Mouse (Mus musculus): Measurements from ENCODE around the gene Olfr374. TPM values are rescaled to one million over a fixed set of nuclear protein-coding genes. Genes with fewer than 3 reads are reported as not detected.
"Not testable (repeated sequence)": the region's sequence is repeated elsewhere in the genome, so short reads cannot be mapped to it uniquely, and the experiment has no call there.

Olfr374 gene
- polyA plus RNA-seq, 1 experiment, result not detected

- no peak overlapping the region for H3K4me3 ChIP-seq (ENCODE audit: control insufficient read depth, low read depth, low read length)
- no peak overlapping the region for H3K27ac ChIP-seq (ENCODE audit: control insufficient read depth, insufficient read depth, low read depth, low read length)
- no peaks in the 10 kb centered on the region for H3K36me3 ChIP-seq (ENCODE audit: control insufficient read depth, insufficient read depth, low read length)
- H3K27me3 ChIP-seq (ENCODE audit: control insufficient read depth, insufficient read depth, low read length), result no peaks in the 10 kb centered on the region
- TF ChIP-seq POLR2A (IDR thresholded peaks at IDR 0.05; ENCODE audit: control insufficient read depth, low read depth, low read length), result no peak
- TF ChIP-seq CTCF (IDR thresholded peaks at IDR 0.05; ENCODE audit: control insufficient read depth, insufficient read depth, insufficient replicate concordance, low read depth, low read length), result peak; percentile 56; the same call in 1 of the 2 replicates
- H3K4me1 ChIP-seq (ENCODE audit: control insufficient read depth, insufficient read depth, low read length), result no peaks in the 10 kb centered on the region
These were observed 1.7 kb upstream of the Olfr374 start for GRCm38 (mm10) chr8:72105165-72105564.

- Histone ChIP-seq H3K4me3 (ENCODE audit: control insufficient read depth, low read depth, low read length) (no peak overlapping the region), H3K36me3 (ENCODE audit: control insufficient read depth, insufficient read depth, low read length) (no peaks in the 10 kb centered on the region), H3K4me1 (ENCODE audit: control insufficient read depth, insufficient read depth, low read length) (no peaks in the 10 kb centered on the region), H3K27ac (ENCODE audit: control insufficient read depth, insufficient read depth, low read depth, low read length) (no peak overlapping the region), H3K27me3 (ENCODE audit: control insufficient read depth, insufficient read depth, low read length) (no peaks in the 10 kb centered on the region)
- no peak for TF ChIP-seq POLR2A (IDR thresholded peaks at IDR 0.05; ENCODE audit: control insufficient read depth, low read depth, low read length)
- TF ChIP-seq CTCF (IDR thresholded peaks at IDR 0.05; ENCODE audit: control insufficient read depth, insufficient read depth, insufficient replicate concordance, low read depth, low read length), result no peak
These were observed 4.0 kb downstream of the Olfr374 start for GRCm38 (mm10) chr8:72110876-72111275.

DNA sequence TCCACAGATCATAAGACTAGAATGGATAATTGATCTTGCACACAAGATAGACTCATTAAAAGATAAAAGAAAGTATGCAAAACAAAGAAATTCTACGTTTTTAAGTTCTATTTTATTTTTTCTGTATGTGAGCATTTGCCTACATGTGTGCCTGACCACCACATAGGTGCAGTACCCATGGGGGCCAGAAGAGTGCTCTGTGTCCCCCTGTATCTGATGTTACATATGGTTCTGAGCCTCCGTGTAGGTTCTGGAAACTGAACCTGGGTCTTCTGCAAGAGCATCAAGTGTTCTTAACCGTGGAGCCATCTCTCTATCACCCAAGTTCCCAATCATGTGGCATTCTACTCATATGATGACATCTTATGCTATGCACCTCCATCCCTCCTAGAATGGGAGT lies 5.6 kb downstream of the Olfr374 start:
- H3K4me1 ChIP-seq (ENCODE audit: control insufficient read depth, insufficient read depth, low read length), result no peaks in the 10 kb centered on the region
- H3K27ac ChIP-seq (ENCODE audit: control insufficient read depth, insufficient read depth, low read depth, low read length), result no peak overlapping the region
- no peaks in the 10 kb centered on the region for H3K36me3 ChIP-seq (ENCODE audit: control insufficient read depth, insufficient read depth, low read length)
- TF ChIP-seq POLR2A (IDR thresholded peaks at IDR 0.05; ENCODE audit: control insufficient read depth, low read depth, low read length) (no peak), CTCF (IDR thresholded peaks at IDR 0.05; ENCODE audit: control insufficient read depth, insufficient read depth, insufficient replicate concordance, low read depth, low read length) (no peak)
- H3K27me3 ChIP-seq (ENCODE audit: control insufficient read depth, insufficient read depth, low read length), result no peaks in the 10 kb centered on the region
- no peak overlapping the region for H3K4me3 ChIP-seq (ENCODE audit: control insufficient read depth, low read depth, low read length)

DNA sequence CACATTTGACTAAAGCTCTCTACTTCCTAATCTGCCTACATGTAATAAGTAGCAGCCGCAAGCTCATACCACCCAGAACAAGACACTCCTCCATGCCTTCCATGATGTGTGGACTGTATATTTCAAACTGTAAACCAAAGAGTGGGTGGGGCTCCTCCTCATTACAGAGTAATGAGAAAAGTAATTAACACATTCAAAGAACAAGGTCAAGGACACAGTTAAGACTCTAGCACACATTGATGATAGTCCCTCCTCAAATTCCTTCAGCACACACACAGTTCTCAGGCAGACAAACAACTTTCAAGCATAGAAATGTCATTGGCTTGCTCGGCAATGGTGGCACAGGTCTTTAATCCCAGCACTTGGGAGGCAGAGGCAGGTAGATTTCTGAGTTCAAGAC lies 8.4 kb downstream of the Olfr374 start:
- Histone ChIP-seq H3K4me3 (ENCODE audit: control insufficient read depth, low read depth, low read length) (no peak overlapping the region), H3K36me3 (ENCODE audit: control insufficient read depth, insufficient read depth, low read length) (no peaks in the 10 kb centered on the region), H3K27ac (ENCODE audit: control insufficient read depth, insufficient read depth, low read depth, low read length) (no peak overlapping the region), H3K4me1 (ENCODE audit: control insufficient read depth, insufficient read depth, low read length) (no peaks in the 10 kb centered on the region), H3K27me3 (ENCODE audit: control insufficient read depth, insufficient read depth, low read length) (no peaks in the 10 kb centered on the region)
- no peak for TF ChIP-seq CTCF (IDR thresholded peaks at IDR 0.05; ENCODE audit: control insufficient read depth, insufficient read depth, insufficient replicate concordance, low read depth, low read length)
- no peak for TF ChIP-seq POLR2A (IDR thresholded peaks at IDR 0.05; ENCODE audit: control insufficient read depth, low read depth, low read length)

DNA sequence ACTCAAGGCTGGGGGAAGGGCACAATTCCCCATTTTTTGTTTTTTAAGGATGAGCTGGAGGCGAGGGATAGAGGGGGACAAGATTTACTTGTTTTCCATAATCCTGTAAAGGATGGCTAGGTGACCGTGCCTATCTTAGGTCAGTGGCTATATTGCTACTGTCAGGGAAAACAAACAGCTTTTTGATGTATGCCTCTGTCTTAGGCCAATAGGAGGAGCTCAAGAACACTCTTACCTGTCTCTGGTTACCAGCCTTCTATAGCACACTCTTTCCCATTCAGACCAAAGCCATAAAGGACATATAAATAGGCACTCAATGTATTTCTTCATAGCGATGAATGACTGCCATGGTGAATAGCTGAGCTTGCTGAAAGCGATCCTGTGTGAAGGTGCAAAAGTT lies 11.8 kb downstream of the Olfr374 start:
- no peaks in the 10 kb centered on the region for H3K27me3 ChIP-seq (ENCODE audit: control insufficient read depth, insufficient read depth, low read length)
- TF ChIP-seq POLR2A (IDR thresholded peaks at IDR 0.05; ENCODE audit: control insufficient read depth, low read depth, low read length) (no peak), CTCF (IDR thresholded peaks at IDR 0.05; ENCODE audit: control insufficient read depth, insufficient read depth, insufficient replicate concordance, low read depth, low read length) (no peak)
- H3K4me1 ChIP-seq (ENCODE audit: control insufficient read depth, insufficient read depth, low read length), result peaks cover 5% of the 10 kb centered on the region; the same call in 1 of the 2 replicates
- H3K36me3 ChIP-seq (ENCODE audit: control insufficient read depth, insufficient read depth, low read length), result no peaks in the 10 kb centered on the region
- H3K27ac ChIP-seq (ENCODE audit: control insufficient read depth, insufficient read depth, low read depth, low read length), result no peak overlapping the region
- H3K4me3 ChIP-seq (ENCODE audit: control insufficient read depth, low read depth, low read length), result no peak overlapping the region

DNA sequence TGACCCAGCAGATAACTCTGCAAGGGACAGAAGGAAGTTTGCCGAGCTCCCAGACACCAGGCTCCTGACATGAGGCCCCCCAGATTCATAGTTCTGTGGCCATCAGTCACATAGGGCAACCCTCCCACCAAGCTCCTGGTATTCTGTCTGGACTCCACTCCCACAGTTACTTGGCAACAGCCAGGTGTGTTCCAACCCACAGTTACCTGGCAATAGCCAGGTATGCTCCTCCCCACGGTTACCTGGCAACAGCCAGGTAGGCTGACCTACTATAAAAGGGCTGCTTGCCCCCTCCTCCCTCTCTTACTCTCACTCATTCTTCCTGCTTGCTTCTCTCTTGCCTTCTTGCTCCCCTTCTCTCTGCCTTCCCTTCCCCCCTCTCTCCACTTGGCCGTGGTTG lies 14.6 kb downstream of the Olfr374 start:
- not testable (repeated sequence) for H3K27me3 ChIP-seq (ENCODE audit: control insufficient read depth, insufficient read depth, low read length); H3K4me3 ChIP-seq (ENCODE audit: control insufficient read depth, low read depth, low read length); H3K4me1 ChIP-seq (ENCODE audit: control insufficient read depth, insufficient read depth, low read length); H3K27ac ChIP-seq (ENCODE audit: control insufficient read depth, insufficient read depth, low read depth, low read length); H3K36me3 ChIP-seq (ENCODE audit: control insufficient read depth, insufficient read depth, low read length)

DNA sequence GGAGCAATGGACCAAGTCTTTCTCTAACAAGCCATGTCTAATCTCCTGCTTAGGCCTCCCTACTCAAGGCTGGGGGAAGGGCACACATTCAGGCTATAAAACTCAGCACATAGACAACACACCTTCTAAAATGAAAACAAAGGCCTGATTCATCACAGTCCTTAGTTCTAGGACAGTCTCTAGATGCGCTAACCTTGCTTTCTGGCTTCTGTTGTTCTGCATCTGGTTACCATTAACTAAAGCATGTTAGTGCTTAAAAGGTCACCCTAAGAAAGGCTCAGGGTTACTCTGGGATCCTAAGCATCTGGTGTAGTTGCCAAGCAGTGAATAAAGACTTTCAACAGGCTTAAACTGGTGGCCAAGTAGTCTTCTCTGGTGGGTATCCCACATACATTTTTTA lies 15.2 kb downstream of the Olfr374 start:
- no peak overlapping the region for H3K27ac ChIP-seq (ENCODE audit: control insufficient read depth, insufficient read depth, low read depth, low read length)
- no peak overlapping the region for H3K4me3 ChIP-seq (ENCODE audit: control insufficient read depth, low read depth, low read length)
- no peaks in the 10 kb centered on the region for H3K27me3 ChIP-seq (ENCODE audit: control insufficient read depth, insufficient read depth, low read length)
- no peak for TF ChIP-seq CTCF (IDR thresholded peaks at IDR 0.05; ENCODE audit: control insufficient read depth, insufficient read depth, insufficient replicate concordance, low read depth, low read length)
- no peak for TF ChIP-seq POLR2A (IDR thresholded peaks at IDR 0.05; ENCODE audit: control insufficient read depth, low read depth, low read length)
- no peaks in the 10 kb centered on the region for H3K36me3 ChIP-seq (ENCODE audit: control insufficient read depth, insufficient read depth, low read length)
- H3K4me1 ChIP-seq (ENCODE audit: control insufficient read depth, insufficient read depth, low read length), result peaks cover 5% of the 10 kb centered on the region; the same call in 1 of the 2 replicates

- Histone ChIP-seq H3K36me3 (ENCODE audit: control insufficient read depth, insufficient read depth, low read length) (no peaks in the 10 kb centered on the region), H3K27ac (ENCODE audit: control insufficient read depth, insufficient read depth, low read depth, low read length) (no peak overlapping the region), H3K4me1 (ENCODE audit: control insufficient read depth, insufficient read depth, low read length) (no peaks in the 10 kb centered on the region), H3K4me3 (ENCODE audit: control insufficient read depth, low read depth, low read length) (no peak overlapping the region), H3K27me3 (ENCODE audit: control insufficient read depth, insufficient read depth, low read length) (no peaks in the 10 kb centered on the region)
- no peak for TF ChIP-seq POLR2A (IDR thresholded peaks at IDR 0.05; ENCODE audit: control insufficient read depth, low read depth, low read length)
- no peak for TF ChIP-seq CTCF (IDR thresholded peaks at IDR 0.05; ENCODE audit: control insufficient read depth, insufficient read depth, insufficient replicate concordance, low read depth, low read length)
These were observed 21.0 kb downstream of the Olfr374 start for GRCm38 (mm10) chr8:72127834-72128233.

Data from testis, adult 2 months (tissue).